Mouse (Mus musculus) stomach, embryonic 16.5 days (tissue): Measurements from ENCODE around the gene Col13a1. TPM values are rescaled to one million over a fixed set of nuclear protein-coding genes. Genes with fewer than 3 reads are reported as not detected.

Experiments used
- ATAC-seq: fragments of 200-750 bp; cut with Nextera tagmentation; 2 replicates; pipeline ENCODE4 v1.8.0; 2017; ENCODE audit warnings: moderate number of reproducible peaks, moderate TSS enrichment; ENCODE audit not compliant: insufficient read depth, low FRiP score
- H3K27ac ChIP-seq: fragments of 300-500 bp; sonication (generic); 2 replicates; pipeline ENCODE4 v1.5.1; 2014; ENCODE audit warnings: low read length
- H3K27me3 ChIP-seq: fragments of 300-500 bp; sonication (generic); 2 replicates; pipeline ENCODE4 v1.6.1; 2014; ENCODE audit warnings: low read length, control low read depth, mixed read lengths; ENCODE audit not compliant: control insufficient read depth, insufficient read depth
- H3K36me3 ChIP-seq: fragments of 300-500 bp; sonication (generic); 2 replicates; pipeline ENCODE4 v1.6.1; 2014; ENCODE audit warnings: low read length; ENCODE audit not compliant: control insufficient read depth, insufficient read depth
- H3K4me1 ChIP-seq: fragments of 300-500 bp; sonication (generic); 2 replicates; pipeline ENCODE4 v1.6.1; 2014; ENCODE audit warnings: low read length, control low read depth, mixed read lengths; ENCODE audit not compliant: control insufficient read depth, insufficient read depth
- H3K4me2 ChIP-seq: fragments of 300-500 bp; sonication (generic); 2 replicates; pipeline ENCODE4 v1.6.1; 2014; ENCODE audit warnings: low read depth, low read length, mixed read lengths
- H3K4me3 ChIP-seq: fragments of 300-500 bp; sonication (generic); replicated peaks from 2 replicates; pipeline ENCODE4 v1.5.1; 2014; ENCODE audit warnings: mild to moderate bottlenecking, low read length
- H3K9ac ChIP-seq: fragments of 300-500 bp; sonication (generic); 2 replicates; pipeline ENCODE4 v1.6.1; 2014; ENCODE audit warnings: low read length
- H3K9me3 ChIP-seq: fragments of 300-500 bp; sonication (generic); replicated peaks from 2 replicates; pipeline ENCODE4 v1.6.1; 2016; ENCODE audit warnings: low read length, control low read depth; ENCODE audit not compliant: control insufficient read depth
- WGBS: fragments of 180-500 bp; shearing (Covaris S2); extraction: QIAGEN DNeasy Blood & Tissue Kit; methylation state at CpG from one replicate; pipeline ENCODE4 v1.1.7; 2014; 5-methylcytosine and 5-hydroxymethylcytosine counted together
- polyA plus RNA-seq: library from polyadenylated mRNA; unstranded; fragments of >200 nt; fragmentation: Nextera tagmentation; extraction: Ambion mirVana; gene quantifications from 2 replicates; pipeline ENCODE4 v1.2.1, GENCODE M21; 2015

The Col13a1 gene
- polyA plus RNA-seq, 1 experiment from 2014 or later, result 4.0 TPM

GRCm38 (mm10) chr10:61823731-61824115 lies 155.2 kb downstream of the Col13a1 start:
- Histone ChIP-seq H3K4me1 (no peaks in the 10 kb centered on the region), H3K4me2 (no peak overlapping the region), H3K9ac (no peak overlapping the region), H3K27ac (no peak overlapping the region), H3K4me3 (no peak overlapping the region), H3K9me3 (no peaks in the 10 kb centered on the region), H3K27me3 (no peaks in the 10 kb centered on the region), H3K36me3 (no peaks in the 10 kb centered on the region)
- ATAC-seq, result no peak
- 40% methylated on average over 4 of the region's 4 CpGs for WGBS

GRCm38 (mm10) chr10:61822968-61823730 lies 155.8 kb downstream of the Col13a1 start:
- H3K9me3 ChIP-seq, result no peaks in the 10 kb centered on the region
- WGBS, result 48% methylated on average over 7 of the region's 7 CpGs

GRCm38 (mm10) chr10:61820050-61820449 lies 158.9 kb downstream of the Col13a1 start:
- Histone ChIP-seq H3K4me2 (no peak overlapping the region), H3K36me3 (no peaks in the 10 kb centered on the region), H3K27me3 (no peaks in the 10 kb centered on the region), H3K9me3 (no peaks in the 10 kb centered on the region), H3K4me1 (no peaks in the 10 kb centered on the region), H3K27ac (no peak overlapping the region), H3K4me3 (no peak overlapping the region), H3K9ac (no peak overlapping the region)
- ATAC-seq, result no peak
- WGBS, result 55% methylated on average over 9 of the region's 9 CpGs

More at GRCm38 (mm10) chr10:61822968-61823730, 155.8 kb downstream of the Col13a1 start:
- ATAC-seq, result no peak
- H3K4me3 ChIP-seq, result no peak overlapping the region
- H3K27ac ChIP-seq, result no peak overlapping the region
- no peaks in the 10 kb centered on the region for H3K36me3 ChIP-seq
- no peaks in the 10 kb centered on the region for H3K4me1 ChIP-seq
- no peaks in the 10 kb centered on the region for H3K27me3 ChIP-seq
- H3K4me2 ChIP-seq, result no peak overlapping the region
- H3K9ac ChIP-seq, result no peak overlapping the region

- ATAC-seq, result no peak
- no peaks in the 10 kb centered on the region for H3K9me3 ChIP-seq
- no peaks in the 10 kb centered on the region for H3K27me3 ChIP-seq
- H3K4me3 ChIP-seq, result no peak overlapping the region
- no peak overlapping the region for H3K4me2 ChIP-seq
- no peak overlapping the region for H3K9ac ChIP-seq
- 57% methylated on average over 5 of the region's 5 CpGs for WGBS
- no peaks in the 10 kb centered on the region for H3K4me1 ChIP-seq
- H3K36me3 ChIP-seq, result no peaks in the 10 kb centered on the region
- no peak overlapping the region for H3K27ac ChIP-seq
These were observed 166.9 kb downstream of the Col13a1 start for GRCm38 (mm10) chr10:61811987-61812386.

GRCm38 (mm10) chr10:61798133-61798576 lies 180.8 kb downstream of the Col13a1 start:
- Histone ChIP-seq H3K4me1 (peaks cover 10% of the 10 kb centered on the region), H3K9ac (no peak overlapping the region), H3K4me2 (no peak overlapping the region), H3K4me3 (no peak overlapping the region), H3K27me3 (no peaks in the 10 kb centered on the region), H3K27ac (no peak overlapping the region), H3K36me3 (no peaks in the 10 kb centered on the region), H3K9me3 (no peaks in the 10 kb centered on the region)
- 42% methylated on average over 15 of the region's 15 CpGs for WGBS
- ATAC-seq, result no peak

GRCm38 (mm10) chr10:61795458-61795857 lies 183.4 kb downstream of the Col13a1 start:
- no peak overlapping the region for H3K27ac ChIP-seq
- peak overlapping the region; percentile 5; the same call in 1 of the 2 replicates for H3K4me2 ChIP-seq
- H3K4me3 ChIP-seq, result no peak overlapping the region
- no peaks in the 10 kb centered on the region for H3K9me3 ChIP-seq
- WGBS, result 17% methylated on average over 8 of the region's 8 CpGs
- no peaks in the 10 kb centered on the region for H3K36me3 ChIP-seq
- H3K4me1 ChIP-seq, result peaks cover 10% of the 10 kb centered on the region
- ATAC-seq, result no peak
- no peaks in the 10 kb centered on the region for H3K27me3 ChIP-seq
- H3K9ac ChIP-seq, result peak overlapping the region; percentile 29; the same call in 1 of the 2 replicates

GRCm38 (mm10) chr10:61794971-61795370 lies 183.9 kb downstream of the Col13a1 start:
- no peak overlapping the region for H3K4me3 ChIP-seq
- 47% methylated on average over 10 of the region's 10 CpGs for WGBS
- H3K4me2 ChIP-seq, result peak overlapping the region; percentile 5; the same call in 1 of the 2 replicates
- H3K4me1 ChIP-seq, result peaks cover 10% of the 10 kb centered on the region
- H3K9me3 ChIP-seq, result no peaks in the 10 kb centered on the region
- no peak overlapping the region for H3K27ac ChIP-seq
- peak overlapping the region; percentile 29; the same call in 1 of the 2 replicates for H3K9ac ChIP-seq
- no peaks in the 10 kb centered on the region for H3K27me3 ChIP-seq
- no peak for ATAC-seq
- no peaks in the 10 kb centered on the region for H3K36me3 ChIP-seq

- no peak for ATAC-seq
- H3K36me3 ChIP-seq, result no peaks in the 10 kb centered on the region
- no peak overlapping the region for H3K9ac ChIP-seq
- H3K4me2 ChIP-seq, result no peak overlapping the region
- no peaks in the 10 kb centered on the region for H3K9me3 ChIP-seq
- H3K4me3 ChIP-seq, result no peak overlapping the region
- peaks cover 10% of the 10 kb centered on the region for H3K4me1 ChIP-seq
- H3K27ac ChIP-seq, result no peak overlapping the region
- H3K27me3 ChIP-seq, result no peaks in the 10 kb centered on the region
- WGBS, result 59% methylated on average over 8 of the region's 8 CpGs
These were observed 185.9 kb downstream of the Col13a1 start for GRCm38 (mm10) chr10:61793015-61793414.

- Histone ChIP-seq H3K9ac (no peak overlapping the region), H3K27me3 (no peaks in the 10 kb centered on the region), H3K4me1 (0 out of 2 replicates have a peak, but pooled peaks cover 4% of the 10 kb centered on the region), H3K27ac (no peak overlapping the region), H3K36me3 (no peaks in the 10 kb centered on the region), H3K4me2 (no peak overlapping the region), H3K4me3 (no peak overlapping the region), H3K9me3 (no peaks in the 10 kb centered on the region)
- 91% methylated on average over 5 of the region's 5 CpGs for WGBS
- no peak for ATAC-seq
These were observed 190.4 kb downstream of the Col13a1 start for GRCm38 (mm10) chr10:61788499-61788898.
